Mouse (Mus musculus): ENCODE measurements at regions not wholly inside any gene's neighbourhood (a gene's known extent, or its start where the extent isn't known, plus 50 kb on each side); places are given as distances from the start of the nearest gene placed in this dataset.
"Not testable (repeated sequence)": the region's sequence is repeated elsewhere in the genome, so short reads cannot be mapped to it uniquely, and the experiment has no call there.

DNA sequence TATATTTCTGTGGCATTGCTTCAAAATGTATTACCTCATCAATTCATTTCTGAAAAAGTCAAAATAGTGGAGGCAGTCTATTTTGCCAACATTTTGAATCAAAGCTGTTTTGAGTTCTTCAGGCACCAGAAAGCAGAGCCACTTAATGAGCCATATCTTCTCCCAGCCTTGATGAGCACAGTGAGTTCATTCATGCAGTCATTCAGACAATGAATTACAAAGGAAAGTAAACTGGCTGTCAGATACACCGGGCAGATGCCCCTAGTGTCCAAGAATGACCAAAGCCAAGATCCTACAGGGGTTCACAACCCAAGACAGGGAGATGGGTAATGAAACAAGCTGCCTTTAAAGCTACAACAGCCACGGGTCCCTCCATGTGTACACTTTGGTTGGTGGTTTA lies 798.7 kb downstream of the Cypt12 start:
- DNase-seq = no peak

GRCm38 (mm10) chr3:18751660-18752259 lies 803.5 kb downstream of the Cypt12 start:
- DNase-seq = no peak

DNA sequence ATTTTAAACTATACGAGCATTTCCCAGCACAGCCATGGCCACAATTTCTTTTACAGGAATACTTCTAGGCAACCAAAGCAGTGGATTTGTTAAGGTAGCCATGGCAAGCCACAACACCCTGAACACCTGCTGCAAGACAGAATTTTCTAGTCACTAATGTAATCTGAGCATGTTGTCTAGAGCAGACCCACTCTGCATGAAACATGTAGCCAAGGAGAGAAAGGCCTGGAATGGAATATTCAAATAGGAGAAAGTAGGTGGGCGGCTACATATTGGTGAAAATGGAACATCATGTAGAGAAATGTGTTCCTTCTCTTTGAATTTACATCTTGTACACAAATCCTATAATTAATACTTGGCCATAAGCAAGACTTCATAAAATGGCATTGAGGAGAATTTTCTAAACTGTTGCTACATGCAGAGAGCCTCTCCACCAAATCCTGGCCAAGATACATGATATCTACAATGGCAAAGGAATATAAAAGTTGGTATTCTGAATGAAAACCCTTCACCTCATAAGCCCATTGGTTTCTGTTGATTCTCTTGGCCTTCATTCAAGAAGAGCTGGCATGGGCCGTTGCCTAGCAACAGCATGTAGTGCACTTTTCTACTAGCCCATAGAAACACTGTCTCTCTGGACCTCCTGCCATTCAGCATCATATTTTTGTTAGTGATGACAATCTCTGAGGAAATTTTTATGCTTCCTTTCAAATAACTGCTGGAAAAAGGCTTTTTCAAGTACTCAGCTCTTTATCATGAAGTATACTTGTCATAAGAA lies 816.3 kb downstream of the Cypt12 start:
- no peak for DNase-seq

GRCm38 (mm10) chr3:18778481-18778880 lies 830.3 kb downstream of the Cypt12 start:
- no peak for DNase-seq

DNA sequence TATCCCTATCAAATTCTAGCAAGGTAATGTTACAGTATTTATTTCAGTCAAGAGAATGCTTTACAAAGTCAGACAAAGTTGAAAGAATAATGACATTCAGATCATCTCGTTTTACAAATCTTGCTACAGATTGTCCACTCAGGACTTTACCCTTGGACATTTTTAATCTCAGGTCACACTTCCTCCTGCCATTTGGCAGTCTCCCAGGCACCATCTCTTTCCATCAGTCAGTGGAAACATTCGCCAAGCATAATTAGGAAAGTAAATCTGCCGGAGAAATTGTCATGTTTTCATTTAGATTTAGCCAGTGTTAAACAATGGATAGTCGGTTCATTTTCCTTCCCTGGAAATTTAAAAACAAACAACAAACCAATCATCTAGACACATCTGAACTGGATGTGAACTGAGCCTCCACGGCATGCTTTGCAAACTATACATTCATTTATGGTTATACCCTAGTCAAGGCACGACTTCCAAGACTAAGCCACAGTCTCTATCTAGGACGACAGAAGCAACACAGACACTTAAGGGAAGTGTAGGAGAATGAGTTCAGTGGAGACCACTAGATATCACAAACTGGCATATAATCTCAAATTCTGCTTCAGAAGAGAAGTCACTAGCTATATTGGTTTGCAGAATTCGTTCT lies 839.4 kb downstream of the Cypt12 start:
- no peak for DNase-seq

GRCm38 (mm10) chr3:18802794-18803193 lies 825.7 kb downstream of the 1700064H15Rik start:
- no peak for DNase-seq

GRCm38 (mm10) chr3:18828788-18829320 lies 799.6 kb downstream of the 1700064H15Rik start:
- DNase-seq = not testable (repeated sequence)

GRCm38 (mm10) chr3:18868117-18868739 lies 760.2 kb downstream of the 1700064H15Rik start:
- no peak for DNase-seq

DNA sequence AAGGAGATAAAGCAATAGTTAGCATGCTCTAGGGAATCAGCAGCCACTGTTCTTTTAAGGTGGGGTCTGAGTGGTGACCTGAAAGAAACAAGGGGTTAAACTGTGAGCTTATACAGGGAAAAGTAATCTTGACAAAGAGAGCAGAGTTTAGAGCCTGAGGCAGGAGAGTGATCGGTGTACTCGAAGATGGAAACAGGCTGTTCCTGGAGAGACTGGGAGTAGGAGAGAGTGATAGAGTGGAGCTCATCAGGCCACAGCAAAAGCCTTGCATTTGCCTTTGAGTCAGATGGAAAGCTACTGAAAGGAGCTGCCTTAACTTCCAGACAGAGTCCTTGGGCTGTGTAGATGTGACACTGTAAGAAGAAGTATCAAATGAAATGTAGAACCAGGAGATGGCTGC lies 759.7 kb downstream of the 1700064H15Rik start:
- DNase-seq = no peak

GRCm38 (mm10) chr3:18877060-18877459 lies 751.4 kb downstream of the 1700064H15Rik start:
- no peak for DNase-seq

DNA sequence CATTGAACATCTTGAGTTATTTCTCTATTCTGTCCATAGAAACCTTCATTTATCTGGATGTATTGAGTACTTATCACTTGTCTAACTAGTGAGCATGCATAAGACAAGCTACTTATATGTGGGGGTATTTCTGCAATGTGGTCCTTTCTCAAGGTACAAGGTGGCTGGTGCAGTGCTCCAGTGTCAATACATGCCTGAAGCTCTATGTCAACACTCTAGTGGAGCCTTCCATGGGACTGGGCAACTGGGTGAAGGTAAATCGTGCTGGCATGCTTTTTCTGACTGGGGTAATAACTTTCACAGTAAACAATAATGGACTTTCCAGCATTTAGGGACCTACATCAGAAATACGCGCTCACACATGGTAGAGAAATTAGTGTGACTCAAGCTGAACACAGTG lies 750.9 kb downstream of the 1700064H15Rik start:
- no peak for DNase-seq

DNA sequence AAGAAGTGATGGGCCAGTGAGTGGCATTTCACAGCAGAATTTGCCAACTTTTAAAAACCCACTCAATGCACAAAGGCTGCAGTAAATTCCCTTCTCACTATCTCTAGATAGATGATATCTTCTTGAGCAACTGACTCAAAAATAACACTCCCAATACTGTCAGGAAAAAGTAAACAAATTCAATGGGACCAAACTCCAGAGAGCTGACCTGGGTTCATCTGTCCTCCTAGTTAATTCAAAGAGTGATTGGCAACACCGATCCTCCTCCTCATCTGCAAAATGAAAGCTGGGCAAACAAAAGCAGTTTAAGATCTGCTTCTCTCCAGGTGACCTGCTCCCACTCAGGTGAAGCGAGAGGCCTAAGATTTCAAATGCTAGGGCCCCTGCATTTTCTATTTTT lies 747.3 kb downstream of the 1700064H15Rik start:
- no peak for DNase-seq

- DNase-seq = no peak
Measured at GRCm38 (mm10) chr3:18892813-18893212, 735.7 kb downstream of the 1700064H15Rik start.

DNA sequence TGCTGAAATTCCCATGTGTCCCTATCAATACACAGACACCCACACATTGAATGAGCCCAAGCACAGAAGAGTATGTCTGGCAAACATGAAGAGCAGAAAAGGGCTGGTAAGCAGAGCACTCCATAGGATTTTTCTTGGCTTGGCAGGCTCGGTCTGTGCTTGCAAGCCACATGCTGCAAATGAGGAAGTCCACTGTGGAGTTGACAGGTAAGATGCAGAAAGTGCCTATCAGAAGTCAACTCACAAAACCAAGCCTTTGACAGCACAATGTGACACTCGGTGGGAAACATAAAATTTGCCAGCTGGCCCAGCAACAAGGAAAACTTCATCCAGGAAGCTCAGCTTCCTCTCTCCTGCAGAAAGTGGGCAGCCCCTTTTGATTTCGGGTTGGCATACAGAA lies 722.7 kb downstream of the 1700064H15Rik start:
- DNase-seq = no peak

DNA sequence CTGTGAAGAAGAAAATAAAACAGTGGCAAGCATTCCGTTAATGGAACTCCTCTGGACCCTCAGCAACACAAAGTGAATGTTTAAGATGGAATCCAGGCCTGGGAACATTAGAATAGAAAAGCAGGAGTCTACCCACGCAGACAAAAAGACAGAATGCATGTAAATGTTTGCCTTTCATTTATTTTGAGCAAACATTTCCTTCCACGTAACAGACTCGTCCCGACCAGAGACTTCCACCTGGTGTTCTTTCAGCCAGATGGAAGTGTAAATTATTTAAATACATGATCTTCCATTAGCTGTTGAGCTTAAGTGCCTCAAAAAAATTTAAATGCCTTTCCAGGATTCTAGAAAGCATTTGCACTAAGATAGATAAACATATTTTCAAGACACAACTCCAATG lies 722.3 kb downstream of the 1700064H15Rik start:
- DNase-seq = no peak

DNA sequence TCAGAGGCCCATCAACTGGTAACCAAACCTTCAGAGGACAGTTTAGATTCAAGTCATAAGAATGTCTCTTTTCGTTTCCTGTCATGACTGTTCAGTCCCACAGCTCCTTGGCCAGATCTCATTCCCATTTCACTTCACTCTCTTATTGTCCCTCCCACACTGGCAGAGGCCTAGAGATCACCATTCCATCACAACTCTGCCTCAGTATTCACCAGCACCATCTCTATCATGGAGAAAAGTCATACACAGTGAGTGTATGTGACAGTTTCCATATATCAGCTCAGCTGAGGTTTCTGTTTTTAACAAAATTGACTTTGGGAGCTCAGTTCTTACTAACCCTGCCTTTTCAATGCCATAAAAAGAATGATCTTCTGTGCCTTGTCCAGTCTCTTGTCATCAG lies 719.7 kb downstream of the 1700064H15Rik start:
- DNase-seq = no peak

GRCm38 (mm10) chr3:18928401-18929104 lies 699.9 kb downstream of the 1700064H15Rik start:
- no peak for DNase-seq

DNA sequence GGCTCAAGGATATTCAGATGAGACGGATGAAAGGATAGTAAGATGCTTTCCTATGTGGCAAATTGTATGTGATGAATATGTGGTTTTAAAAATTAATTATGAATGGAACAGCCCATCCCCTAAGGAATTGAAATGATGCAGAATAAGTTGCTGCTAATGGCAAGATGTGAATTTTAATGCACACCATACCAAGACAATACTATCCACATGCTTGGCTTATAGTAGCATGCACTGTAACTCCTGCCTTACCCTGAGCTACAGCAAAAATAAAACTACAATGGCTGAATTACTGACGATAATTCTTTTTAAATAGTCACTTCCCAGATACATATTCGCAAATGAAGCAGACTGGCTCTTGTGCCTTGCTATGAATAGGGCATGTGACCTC lies 699.4 kb downstream of the 1700064H15Rik start:
- DNase-seq = no peak

GRCm38 (mm10) chr3:18932983-18933726 lies 695.3 kb downstream of the 1700064H15Rik start:
- DNase-seq = no peak

- no peak for DNase-seq
Measured at GRCm38 (mm10) chr3:18934891-18935290, 693.6 kb downstream of the 1700064H15Rik start.

GRCm38 (mm10) chr3:18937333-18938122 lies 690.9 kb downstream of the 1700064H15Rik start:
- DNase-seq = no peak
